Mouse (Mus musculus): ENCODE measurements around the gene Zfp335. TPM values are rescaled to one million over a fixed set of nuclear protein-coding genes. Genes with fewer than 3 reads are reported as not detected.

Zfp335 gene
- polyA plus RNA-seq, 1 experiment from 2014 or later = 18.9 TPM

- Histone ChIP-seq H3K4me1 (peaks cover 26% of the 10 kb centered on the region), H3K4me3 (no peak overlapping the region), H3K9ac (no peak overlapping the region), H3K4me2 (no peak overlapping the region), H3K36me3 (replicated peaks) (no peaks in the 10 kb centered on the region), H3K27ac (no peak overlapping the region), H3K9me3 (no peaks in the 10 kb centered on the region), H3K27me3 (replicated peaks) (peaks cover 12% of the 10 kb centered on the region)
- 14% methylated on average over 5 of the region's 5 CpGs for WGBS
- ATAC-seq (replicated peaks) = no peak
These were observed 31.2 kb upstream of the Zfp335 start for GRCm38 (mm10) chr2:164942692-164943290.

- no peak within 1 kb of the TSS for H3K9ac ChIP-seq
These were observed 28.7 kb upstream of the Zfp335 start, which contains the start of gene Mmp9 for GRCm38 (mm10) chr2:164940140-164940830. Gene Mmp9, plus strand, starts transcription at chr2:164940780.

GRCm38 (mm10) chr2:164939106-164939505 lies 27.5 kb upstream of the Zfp335 start:
- peak overlapping the region; percentile 21; the same call in 1 of the 2 replicates for H3K9ac ChIP-seq
- peaks cover 26% of the 10 kb centered on the region for H3K4me1 ChIP-seq
- H3K9me3 ChIP-seq = no peaks in the 10 kb centered on the region
- peak overlapping the region; percentile 33 for H3K4me3 ChIP-seq
- WGBS = under 1% methylated on average over 11 of the region's 11 CpGs
- peak overlapping the region; percentile 78 for H3K27ac ChIP-seq
- 0 out of 2 replicates have a peak, but pooled peaks cover 5% of the 10 kb centered on the region for H3K27me3 ChIP-seq (replicated peaks)
- peak; percentile 74 for ATAC-seq (replicated peaks)
- H3K36me3 ChIP-seq (replicated peaks) = no peaks in the 10 kb centered on the region
- H3K4me2 ChIP-seq = peak overlapping the region; percentile 57

More at GRCm38 (mm10) chr2:164940140-164940830, 28.7 kb upstream of the Zfp335 start, which contains the start of gene Mmp9:
- 32% methylated on average over 10 of the region's 10 CpGs for WGBS
- Histone ChIP-seq H3K9me3 (no peaks in the 10 kb centered on the region), H3K27me3 (replicated peaks) (0 out of 2 replicates have a peak, but pooled peaks cover 5% of the 10 kb centered on the region), H3K4me3 (no peak within 1 kb of the TSS), H3K4me1 (peaks cover 26% of the 10 kb centered on the region), H3K36me3 (replicated peaks) (no peaks in the 10 kb centered on the region), H3K4me2 (peak within 1 kb of the TSS; percentile 57), H3K27ac (peak within 1 kb of the TSS; percentile 78)
- no peak for ATAC-seq (replicated peaks)

GRCm38 (mm10) chr2:164938146-164939091 lies 26.9 kb upstream of the Zfp335 start:
- 2% methylated on average over 39 of the region's 39 CpGs for WGBS
- Histone ChIP-seq H3K4me1 (peaks cover 26% of the 10 kb centered on the region), H3K9ac (peak overlapping the region; percentile 21), H3K27me3 (replicated peaks) (peaks cover 6% of the 10 kb centered on the region; the same call in 1 of the 2 replicates), H3K4me2 (peak overlapping the region; percentile 57), H3K9me3 (no peaks in the 10 kb centered on the region), H3K4me3 (peak overlapping the region; percentile 33), H3K27ac (peak overlapping the region; percentile 78), H3K36me3 (replicated peaks) (no peaks in the 10 kb centered on the region)
- peak; percentile 92 for ATAC-seq (replicated peaks)

DNA sequence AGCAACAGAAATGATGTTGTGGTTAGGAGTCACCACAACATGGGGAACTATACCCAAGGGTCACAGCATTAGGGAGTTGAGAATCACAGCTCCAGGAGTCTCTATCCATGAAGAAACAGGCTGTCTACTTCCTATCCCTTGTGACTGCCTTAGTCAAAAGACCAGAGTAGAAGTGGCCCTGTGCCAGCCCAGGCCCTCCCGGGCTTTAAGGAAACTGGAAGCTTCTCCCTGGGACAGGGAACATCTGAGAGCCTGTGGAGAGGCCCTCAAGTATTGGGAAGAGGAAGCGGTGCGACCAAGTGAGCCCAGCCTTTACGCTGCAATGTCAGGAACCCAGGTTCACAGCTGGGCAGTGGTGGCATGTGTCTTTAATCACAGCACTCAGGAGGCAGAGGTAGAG lies 24.4 kb upstream of the Zfp335 start:
- Histone ChIP-seq H3K4me1 (peaks cover 26% of the 10 kb centered on the region), H3K9ac (no peak overlapping the region), H3K36me3 (replicated peaks) (no peaks in the 10 kb centered on the region), H3K4me2 (no peak overlapping the region), H3K27ac (no peak overlapping the region), H3K9me3 (no peaks in the 10 kb centered on the region), H3K27me3 (replicated peaks) (peaks cover 6% of the 10 kb centered on the region; the same call in 1 of the 2 replicates), H3K4me3 (no peak overlapping the region)
- WGBS = 80% methylated on average over 4 of the region's 4 CpGs
- ATAC-seq (replicated peaks) = no peak

- Histone ChIP-seq H3K4me2 (no peak overlapping the region), H3K4me3 (no peak overlapping the region), H3K9me3 (no peaks in the 10 kb centered on the region), H3K27me3 (replicated peaks) (peaks cover 6% of the 10 kb centered on the region; the same call in 1 of the 2 replicates), H3K4me1 (peaks cover 5% of the 10 kb centered on the region), H3K27ac (no peak overlapping the region), H3K36me3 (replicated peaks) (no peaks in the 10 kb centered on the region), H3K9ac (no peak overlapping the region)
- ATAC-seq (replicated peaks) = no peak
- 42% methylated on average over 9 of the region's 10 CpGs for WGBS
These were observed 22.0 kb upstream of the Zfp335 start for GRCm38 (mm10) chr2:164933534-164933933.

DNA sequence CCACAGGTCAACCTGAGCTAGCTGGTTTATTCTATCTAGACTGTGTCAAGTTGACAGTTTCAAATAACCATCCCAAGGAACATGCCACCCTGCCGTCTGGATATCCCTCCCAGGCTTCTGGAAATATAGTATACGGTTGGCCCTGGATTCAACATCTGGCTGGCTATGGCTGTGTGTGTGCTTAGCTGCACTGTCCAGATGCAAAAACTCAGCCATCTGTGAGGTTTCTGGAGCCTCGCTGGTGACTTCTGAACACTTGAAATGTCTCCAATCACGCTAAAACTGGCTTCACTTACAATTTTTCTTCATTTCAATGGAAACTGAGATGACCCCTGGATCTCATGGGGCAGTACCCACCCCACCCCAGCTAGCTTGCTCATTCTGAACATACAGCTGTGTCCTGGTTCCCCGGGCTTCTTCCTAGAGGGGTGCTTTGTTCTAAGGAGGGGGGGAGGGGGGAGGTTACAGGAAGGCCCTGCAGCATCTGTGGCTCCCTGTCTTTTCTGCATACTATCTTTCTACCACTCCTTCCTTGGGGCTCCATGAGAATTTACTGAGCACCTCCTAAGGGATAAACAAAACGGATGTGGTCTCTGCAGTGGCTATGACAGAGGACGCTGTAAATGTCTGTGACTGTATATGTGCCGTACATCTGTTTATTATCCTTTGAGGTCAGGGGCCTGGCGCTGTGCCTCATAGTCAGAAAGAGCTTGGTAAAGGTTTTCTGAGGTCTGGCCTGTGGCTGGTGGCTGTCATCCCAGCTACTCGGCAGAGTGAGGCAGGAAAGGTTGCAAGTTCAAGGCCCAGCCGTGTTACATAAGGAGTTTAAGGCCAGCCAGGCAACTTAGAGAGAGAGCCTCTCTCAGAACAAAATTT lies 19.4 kb upstream of the Zfp335 start:
- no peak overlapping the region for H3K4me3 ChIP-seq
- peaks cover 6% of the 10 kb centered on the region; the same call in 1 of the 2 replicates for H3K27me3 ChIP-seq (replicated peaks)
- 75% methylated on average over 11 of the region's 11 CpGs for WGBS
- no peak for ATAC-seq (replicated peaks)
- H3K9ac ChIP-seq = no peak overlapping the region
- no peaks in the 10 kb centered on the region for H3K36me3 ChIP-seq (replicated peaks)
- no peaks in the 10 kb centered on the region for H3K4me1 ChIP-seq
- H3K27ac ChIP-seq = no peak overlapping the region
- no peak overlapping the region for H3K4me2 ChIP-seq
- H3K9me3 ChIP-seq = no peaks in the 10 kb centered on the region

DNA sequence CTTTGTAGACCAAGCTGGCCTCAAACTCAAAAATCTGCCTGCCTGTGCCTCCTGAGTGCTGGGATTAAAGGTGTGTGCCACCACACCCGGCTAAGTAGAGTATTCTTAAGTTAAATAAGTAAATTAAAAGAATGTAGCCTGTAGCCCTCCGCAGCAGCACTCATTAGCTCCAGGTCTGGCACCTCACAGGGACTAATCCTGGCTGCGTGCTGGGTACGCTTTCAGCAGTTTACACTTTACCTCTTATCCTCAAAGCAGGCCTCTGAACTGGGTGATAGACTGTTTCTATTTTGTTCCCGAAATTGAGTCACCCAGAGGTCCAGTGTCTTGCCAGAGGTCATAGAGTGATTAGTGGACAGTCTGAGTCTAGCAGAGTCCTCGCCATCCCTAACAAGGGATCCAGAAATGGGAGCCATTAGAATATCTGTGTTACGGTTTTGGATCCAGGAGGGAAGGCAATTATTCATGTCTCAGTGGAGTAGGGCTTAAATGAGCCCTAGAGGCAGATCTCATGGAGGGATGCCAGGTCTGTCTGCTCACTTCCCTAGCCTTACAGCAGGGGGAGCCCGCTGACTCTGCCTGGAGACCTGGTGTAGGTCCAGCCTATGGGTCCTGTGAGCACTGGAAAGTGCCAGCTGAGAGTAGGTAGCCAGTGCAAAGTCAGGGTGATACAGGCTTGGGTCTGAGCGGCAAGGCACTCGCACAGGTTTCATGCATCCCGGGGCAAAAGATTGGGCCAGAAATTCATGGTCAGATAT lies 12.7 kb upstream of the Zfp335 start:
- peak; percentile 75 for ATAC-seq (replicated peaks)
- H3K9ac ChIP-seq = no peak overlapping the region
- no peaks in the 10 kb centered on the region for H3K9me3 ChIP-seq
- H3K4me1 ChIP-seq = peaks cover 11% of the 10 kb centered on the region; the same call in 1 of the 2 replicates
- H3K27ac ChIP-seq = 0 out of 2 replicates have a peak overlapping the region, but pooled peaks have one; percentile 18
- WGBS = 31% methylated on average over 11 of the region's 11 CpGs
- H3K4me3 ChIP-seq = no peak overlapping the region
- H3K4me2 ChIP-seq = no peak overlapping the region
- no peaks in the 10 kb centered on the region for H3K36me3 ChIP-seq (replicated peaks)
- no peaks in the 10 kb centered on the region for H3K27me3 ChIP-seq (replicated peaks)

- no peak overlapping the region for H3K27ac ChIP-seq
- H3K4me1 ChIP-seq = peaks cover 11% of the 10 kb centered on the region; the same call in 1 of the 2 replicates
- no peak overlapping the region for H3K4me2 ChIP-seq
- H3K27me3 ChIP-seq (replicated peaks) = no peaks in the 10 kb centered on the region
- H3K36me3 ChIP-seq (replicated peaks) = no peaks in the 10 kb centered on the region
- no peak overlapping the region for H3K4me3 ChIP-seq
- no peak for ATAC-seq (replicated peaks)
- 38% methylated on average over 4 of the region's 4 CpGs for WGBS
- no peaks in the 10 kb centered on the region for H3K9me3 ChIP-seq
- H3K9ac ChIP-seq = no peak overlapping the region
These were observed 11.7 kb upstream of the Zfp335 start for GRCm38 (mm10) chr2:164923291-164923690.

DNA sequence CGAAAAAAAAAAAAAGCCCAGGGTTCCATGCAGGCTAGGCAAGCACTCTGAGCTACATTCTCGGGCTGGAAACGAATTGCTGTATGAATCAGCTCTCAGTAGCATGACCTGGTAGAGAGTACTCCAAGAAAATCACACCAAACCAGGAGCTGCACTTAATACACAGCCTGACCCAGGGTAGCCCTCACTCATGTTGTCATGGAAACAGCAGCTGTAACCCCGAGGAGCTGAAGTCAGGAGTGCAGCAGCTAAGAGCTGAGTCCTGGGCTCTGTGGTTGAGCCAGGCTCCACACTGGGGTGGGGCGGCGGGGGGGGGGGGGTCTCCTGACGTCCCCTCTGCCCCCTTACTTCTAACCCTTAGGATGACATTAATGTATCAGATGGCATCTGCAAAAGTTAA lies 10.4 kb upstream of the Zfp335 start:
- H3K27ac ChIP-seq = no peak overlapping the region
- ATAC-seq (replicated peaks) = no peak
- H3K27me3 ChIP-seq (replicated peaks) = no peaks in the 10 kb centered on the region
- no peak overlapping the region for H3K4me2 ChIP-seq
- H3K9ac ChIP-seq = no peak overlapping the region
- peaks cover 11% of the 10 kb centered on the region; the same call in 1 of the 2 replicates for H3K4me1 ChIP-seq
- H3K4me3 ChIP-seq = no peak overlapping the region
- H3K36me3 ChIP-seq (replicated peaks) = no peaks in the 10 kb centered on the region
- WGBS = 60% methylated on average over 7 of the region's 7 CpGs
- H3K9me3 ChIP-seq = no peaks in the 10 kb centered on the region

Data from midbrain, embryonic 15.5 days (tissue).